Mouse (Mus musculus) CH12F3 (cell line): ENCODE results near the gene Spen.

Source experiments
- in situ Hi-C: fragments of 300-500 bp; cut with MboI; formaldehyde crosslinking; loops from 2 replicates; pipeline ENCODE4 v1.14.3; 2020; ENCODE audit warnings: low sequenced_read_pairs

Spen gene

GRCm38 (mm10) chr4:141455526-141455925 lies 82.9 kb downstream of the Spen start:
- in situ Hi-C loops, result no loop called here

DNA sequence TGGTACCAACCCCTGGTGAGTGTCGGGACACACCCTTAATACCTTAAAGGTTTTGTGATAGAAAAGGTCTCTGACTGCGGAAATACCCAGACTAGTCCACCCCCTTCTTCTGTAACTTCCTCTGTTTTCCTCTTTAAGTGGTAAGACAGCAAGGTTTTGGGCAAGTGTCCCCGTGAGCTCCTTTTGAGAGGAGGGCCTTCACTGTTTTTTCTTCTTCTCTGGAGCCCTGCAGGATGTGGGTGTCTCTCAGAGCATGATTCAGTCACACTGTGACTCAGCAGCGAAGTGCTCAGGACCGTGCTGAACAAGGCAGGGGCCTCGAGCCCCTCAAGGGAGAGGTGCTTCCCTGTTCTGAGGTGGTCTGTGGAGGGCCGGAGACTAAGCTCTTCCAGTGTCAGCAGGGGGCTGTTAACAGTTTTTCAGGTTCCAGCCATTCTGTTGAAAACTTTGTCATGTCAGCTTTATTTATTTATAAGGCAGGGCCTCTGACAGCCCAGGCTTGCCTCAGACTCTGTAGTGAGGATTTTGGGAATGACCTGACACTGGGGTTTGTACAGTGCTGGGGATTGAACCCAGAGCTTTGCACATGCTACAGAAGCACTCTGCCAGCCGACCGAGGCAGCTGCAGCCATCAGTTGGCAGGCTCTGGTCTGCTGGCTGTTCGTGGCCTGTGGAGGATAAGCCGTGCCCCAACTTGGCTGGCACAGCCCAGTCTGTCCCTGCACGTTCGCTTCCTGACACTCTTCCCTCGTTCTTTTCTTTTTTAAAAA lies 83.6 kb downstream of the Spen start:
- in situ Hi-C loops, result no loop called here

DNA sequence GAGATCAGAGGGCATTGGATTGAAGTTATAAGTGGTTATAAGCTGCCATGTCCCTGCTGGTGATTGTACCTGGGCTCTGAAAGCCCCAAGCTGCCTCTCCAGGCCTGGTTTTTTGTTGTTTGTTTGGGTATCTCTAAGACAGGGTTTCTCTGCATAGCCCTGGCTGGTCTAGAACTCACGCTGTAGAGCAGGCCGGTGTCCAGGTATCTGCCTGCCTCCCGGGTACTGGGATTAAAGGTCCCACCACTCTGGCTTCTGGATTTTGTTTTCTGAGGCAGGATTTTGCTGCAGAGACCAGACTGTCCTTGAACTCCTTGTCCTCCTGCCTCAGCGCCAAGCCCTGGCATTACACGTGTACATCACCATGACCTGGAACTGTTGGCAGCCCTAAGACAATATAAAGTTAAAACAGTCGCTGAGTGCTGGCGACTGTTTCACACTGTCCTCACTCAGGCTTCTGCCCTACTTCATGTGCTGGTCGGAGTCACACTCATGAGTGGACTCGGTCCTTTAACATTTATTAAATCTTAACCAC lies 86.4 kb downstream of the Spen start:
- in situ Hi-C loops, result no loop called here

DNA sequence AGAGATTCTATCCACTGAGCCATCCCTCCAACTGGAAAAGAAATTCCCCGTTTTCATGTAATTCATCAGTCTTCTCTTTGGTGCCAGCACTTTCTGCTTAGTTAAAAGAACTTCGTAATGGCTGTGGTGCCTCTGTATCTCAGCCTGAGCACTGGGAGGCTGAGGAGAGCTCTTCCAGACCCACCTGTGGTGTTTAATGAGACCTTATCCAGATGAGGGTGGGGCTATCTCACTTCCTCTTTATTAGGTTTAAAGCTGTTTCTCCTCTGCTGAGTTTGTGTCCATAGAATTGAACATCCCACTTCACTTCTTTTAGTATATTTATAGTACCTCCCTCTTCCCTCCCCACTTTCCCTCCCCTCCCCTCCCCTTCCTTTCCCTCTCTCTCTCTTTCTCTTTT lies 87.1 kb downstream of the Spen start:
- in situ Hi-C loops, result no loop called here

DNA sequence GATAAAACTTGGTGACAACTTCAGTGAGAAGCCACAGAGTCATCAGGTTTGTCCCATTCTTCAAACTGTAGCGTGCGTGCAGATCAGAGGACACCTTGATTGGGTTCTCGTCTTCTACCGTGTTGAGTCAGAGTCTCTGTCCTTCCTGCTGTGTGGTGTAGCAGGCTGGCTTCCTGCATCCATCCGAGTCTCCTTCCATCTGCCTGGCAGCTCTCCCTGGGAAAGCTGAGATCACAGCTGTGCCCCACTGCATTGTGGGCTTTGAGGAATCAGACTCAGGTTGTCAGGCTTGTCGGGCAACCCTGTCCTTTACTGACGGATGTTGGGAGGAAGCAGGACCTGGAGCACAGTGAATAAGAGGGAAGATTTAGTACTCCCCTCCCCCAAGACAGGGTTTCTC lies 92.2 kb downstream of the Spen start:
- in situ Hi-C loops, result no loop called here

GRCm38 (mm10) chr4:141445328-141445720 lies 93.1 kb downstream of the Spen start:
- in situ Hi-C loops, result no loop called here

DNA sequence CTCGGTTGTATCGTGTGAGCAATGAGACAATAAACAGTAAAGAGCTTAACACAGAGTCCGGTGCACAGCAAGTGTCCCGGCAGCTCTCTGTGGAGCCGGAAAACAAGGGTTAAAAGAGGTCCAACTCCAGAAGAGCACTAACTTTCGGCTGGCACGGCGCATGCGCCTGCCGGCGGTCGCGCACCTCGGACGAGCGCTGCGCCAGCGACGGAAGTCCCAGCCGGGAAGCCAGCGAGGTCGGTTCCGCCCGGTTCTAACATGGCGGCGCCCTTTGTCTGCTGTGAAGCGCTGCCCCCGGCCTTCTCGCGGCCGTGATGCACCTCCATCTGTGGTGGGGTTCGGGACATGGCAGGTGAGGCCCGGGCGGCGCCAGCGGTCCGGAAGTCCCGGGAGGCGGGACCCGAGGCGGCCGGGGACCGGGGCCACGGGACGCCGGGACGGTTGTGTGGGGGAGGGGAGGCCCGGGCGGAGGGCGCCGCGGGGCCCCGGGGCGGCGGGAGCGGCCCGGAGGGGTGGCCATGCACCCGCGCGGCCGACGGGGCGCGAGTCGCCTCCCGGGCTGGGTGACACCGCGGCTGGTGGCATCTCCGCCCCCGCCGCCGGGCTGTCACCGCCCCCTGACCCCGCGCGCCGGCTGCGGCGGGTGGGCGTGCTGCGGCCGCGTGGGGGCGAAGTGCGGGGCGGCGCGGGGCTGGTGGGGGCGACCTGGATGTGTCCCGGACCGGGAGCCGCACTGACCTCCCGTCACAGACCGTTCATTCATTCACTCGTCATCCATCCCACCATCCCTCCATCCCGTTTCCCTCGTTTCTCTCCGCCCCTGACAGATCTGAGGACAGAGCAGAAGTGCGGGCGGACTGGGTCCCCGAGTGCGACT lies 93.7 kb downstream of the Spen start, which contains the start of gene Zbtb17:
Zbtb17 (plus strand) TSS at position 204 of the 877 bp plus-strand sequence.
- in situ Hi-C loops, result no loop called here

DNA sequence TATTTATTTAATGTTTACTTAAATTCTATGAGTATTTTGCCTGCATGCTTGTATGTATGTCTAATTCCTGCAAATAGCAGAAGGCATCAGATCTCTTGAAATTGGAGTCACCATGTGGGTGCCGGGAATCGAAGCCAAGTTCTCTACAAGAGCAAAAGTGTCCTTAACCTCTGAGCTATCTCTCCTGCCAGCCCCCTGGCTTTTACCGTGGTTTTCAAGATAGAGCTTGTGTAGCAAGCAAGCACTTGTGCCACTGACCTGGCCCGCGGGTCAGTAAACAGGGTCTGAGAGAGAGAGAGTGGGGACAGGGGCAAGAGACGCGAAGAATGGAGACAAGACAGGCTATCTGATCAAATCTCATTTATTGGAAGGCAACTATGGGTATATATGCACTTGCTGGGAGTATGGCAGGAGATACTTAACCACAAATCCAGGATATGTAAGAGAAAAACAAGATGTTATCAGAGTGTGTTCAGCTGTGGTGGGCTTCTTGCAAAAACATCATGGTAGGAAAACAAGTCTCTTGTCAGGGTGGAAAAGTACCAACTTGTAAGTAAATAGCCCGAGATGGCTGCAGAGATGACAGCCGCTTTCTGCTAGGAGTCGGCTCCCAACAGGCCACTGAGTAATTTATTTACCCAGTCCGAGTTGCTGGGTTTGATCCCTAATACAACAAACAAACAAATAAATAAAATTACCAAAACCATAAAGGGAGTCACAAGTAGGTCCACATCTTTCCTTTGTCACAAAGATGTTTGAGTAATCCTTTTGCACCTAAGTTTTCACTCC lies 94.6 kb downstream of the Spen start:
- in situ Hi-C loops, result no loop called here

DNA sequence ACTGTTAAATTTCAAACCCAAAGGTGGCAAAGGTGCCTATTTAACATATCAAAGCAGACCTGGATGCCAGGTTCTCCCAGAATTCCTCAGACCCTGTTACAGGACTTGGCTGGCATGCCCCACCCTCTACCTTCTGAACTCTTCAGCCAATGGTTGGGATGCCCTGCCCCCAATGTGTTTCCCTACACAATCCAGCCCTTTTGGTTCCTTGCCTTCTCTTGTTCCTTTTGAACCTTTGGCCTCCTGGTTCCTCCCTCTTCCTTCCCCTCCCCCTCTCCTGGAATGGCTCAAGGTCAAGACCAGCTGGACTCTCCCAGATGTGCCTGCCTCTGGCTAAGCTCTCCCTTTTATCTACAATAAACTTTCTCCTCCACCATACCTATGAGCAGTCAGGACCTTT lies 97.5 kb downstream of the Spen start:
- in situ Hi-C loops, result no loop called here

GRCm38 (mm10) chr4:141439083-141439803 lies 99.2 kb downstream of the Spen start:
- in situ Hi-C loops, result no loop called here

- in situ Hi-C loops, result no loop called here
Measured at GRCm38 (mm10) chr4:141435974-141436373, 102.4 kb downstream of the Spen start, which contains the start of gene Srarp. TSS of gene Srarp (minus strand) at chr4:141436105.

GRCm38 (mm10) chr4:141433191-141433590 lies 105.2 kb downstream of the Spen start:
- in situ Hi-C loops, result no loop called here

GRCm38 (mm10) chr4:141432666-141433065 lies 105.7 kb downstream of the Spen start:
- in situ Hi-C loops, result no loop called here

- in situ Hi-C loops, result no loop called here
Measured at GRCm38 (mm10) chr4:141430997-141431396, 107.4 kb downstream of the Spen start.

DNA sequence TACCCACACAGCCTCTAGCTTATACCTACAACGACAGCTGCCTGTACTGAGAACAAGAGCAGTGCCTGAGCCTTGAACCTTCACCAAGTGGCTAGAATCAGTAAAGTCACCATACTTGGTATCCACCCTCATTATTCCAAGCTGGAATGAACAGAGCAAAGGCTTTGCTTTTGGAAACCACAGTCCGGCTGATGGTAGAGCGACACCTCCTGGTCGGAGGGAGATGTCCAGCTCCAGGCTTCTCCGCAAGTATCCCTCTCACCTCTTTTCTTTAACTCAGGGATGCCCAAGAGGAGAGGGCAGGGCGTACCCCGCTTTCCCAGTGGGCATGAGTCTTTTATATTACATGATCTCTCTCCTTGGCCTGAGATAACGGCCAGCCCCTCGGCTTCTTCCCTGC lies 108.5 kb downstream of the Spen start:
- in situ Hi-C loops, result no loop called here

GRCm38 (mm10) chr4:141429381-141429780 lies 109.0 kb downstream of the Spen start:
- in situ Hi-C loops, result no loop called here

GRCm38 (mm10) chr4:141427921-141428320 lies 110.5 kb downstream of the Spen start:
- in situ Hi-C loops, result no loop called here

- in situ Hi-C loops, result no loop called here
Measured at GRCm38 (mm10) chr4:141426796-141427745, 111.3 kb downstream of the Spen start.
